Mouse (Mus musculus) liver, embryonic 14.5 days (tissue): ENCODE results near the gene Tmem231.
A peak's percentile ranks its signal among the peaks of the same experiment; 100 is the strongest.

Experiments
- CTCF ChIP-seq: IDR thresholded peaks from 2 replicates; pipeline ENCODE4 v1.5.1; 2016; ENCODE audit warnings: antibody characterized with exemption, low read depth, control low read depth
- EP300 ChIP-seq: IDR thresholded peaks from 2 replicates; pipeline ENCODE4 v1.6.1; 2016; ENCODE audit warnings: antibody characterized with exemption, low read depth

GRCm38 (mm10) chr8:111887479-111887878, 46.2 kb downstream of the Tmem231 start:
- TF ChIP-seq CTCF (no peak), EP300 (peak; percentile 40)
